Mouse (Mus musculus) heart, postnatal 0 days (tissue): ENCODE results near the gene Arhgap15.

ENCODE experiments used
- CTCF ChIP-seq: IDR thresholded peaks from 2 replicates; pipeline ENCODE4 v1.5.1; 2016; ENCODE audit warnings: antibody characterized with exemption, control low read depth, low read depth
- EP300 ChIP-seq: IDR thresholded peaks from 2 replicates; pipeline ENCODE4 v1.6.1; 2016; ENCODE audit warnings: antibody characterized with exemption, low read depth

DNA sequence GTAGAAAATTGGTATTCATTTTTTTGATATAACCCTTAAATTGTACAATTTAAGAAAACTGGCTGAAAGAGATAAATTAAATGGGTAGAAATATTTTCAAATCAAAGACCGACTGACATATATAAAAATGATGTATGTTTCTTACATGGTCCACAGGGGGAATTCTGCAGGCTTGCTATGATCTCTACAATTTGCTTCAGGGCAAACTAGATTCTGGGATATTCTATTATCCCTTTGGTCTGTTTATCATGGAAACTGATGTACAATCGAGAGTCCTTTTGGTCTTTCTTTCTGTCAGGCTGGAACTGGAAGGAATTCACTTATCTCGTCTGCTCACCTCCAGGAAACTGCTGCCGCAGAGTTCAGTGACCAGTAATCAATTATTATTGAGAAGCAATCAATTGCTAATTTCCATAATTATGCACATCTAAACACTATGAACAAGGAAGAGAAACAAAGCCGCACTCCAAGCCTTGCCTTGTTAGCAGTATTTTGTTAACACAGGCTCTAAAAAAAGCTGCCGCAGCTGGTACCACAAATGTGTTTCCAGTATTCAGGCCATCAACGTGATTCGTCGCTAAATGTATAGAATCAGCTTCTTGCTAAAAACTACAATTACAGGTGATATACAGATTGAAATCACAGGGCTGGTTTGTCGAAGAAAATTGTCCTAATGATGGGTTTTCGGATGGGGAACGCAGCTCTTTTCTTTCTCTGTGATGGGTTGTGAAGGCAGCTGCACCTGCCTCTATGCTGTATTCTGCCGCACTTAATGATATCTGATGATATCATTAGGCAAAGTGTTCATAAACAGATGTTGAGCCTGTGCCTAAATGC lies 229.8 kb downstream of the Arhgap15 start:
- no peak for TF ChIP-seq CTCF
- no peak for TF ChIP-seq EP300
